Mouse (Mus musculus): Measurements from ENCODE around the gene Baz2b.

DNA sequence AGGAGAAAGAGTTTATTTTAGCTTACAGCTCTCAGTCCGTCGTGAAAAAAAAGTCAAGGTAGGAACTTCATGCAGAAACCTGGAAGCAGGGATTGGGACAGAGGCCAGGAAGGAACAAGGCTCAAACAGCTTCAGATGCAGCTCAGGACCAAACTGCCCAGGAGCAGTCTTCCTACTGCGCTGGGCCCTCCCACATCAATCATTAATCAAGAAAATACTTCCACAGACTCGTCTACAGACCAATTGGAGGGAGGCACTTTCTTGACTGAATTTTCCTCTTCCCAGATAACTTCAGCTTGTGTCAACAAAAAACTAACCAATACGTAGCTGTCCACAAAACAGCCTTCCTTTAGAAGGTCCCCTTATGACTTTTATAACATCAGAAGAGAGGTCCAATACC is 144.2 kb downstream of the Baz2b start:
- TF ChIP-seq POLR2A (IDR thresholded peaks at IDR 0.05; ENCODE audit: low read depth, low read length) = no peak
- TF ChIP-seq CTCF (IDR thresholded peaks at IDR 0.05; ENCODE audit: extremely low read depth, insufficient read depth, insufficient read length, insufficient replicate concordance) = no peak
